Mouse (Mus musculus) thymus, adult 2 months (tissue): Measurements from ENCODE around the gene Apba2. TPM values are rescaled to one million over a fixed set of nuclear protein-coding genes. Genes with fewer than 3 reads are reported as not detected.

Source experiments
- DNase-seq: peaks from one replicate; pipeline ENCODE4 v3.0.0; 2021
- H3K27ac ChIP-seq: fragments of 200-500 bp; 2 replicates; pipeline ENCODE4 v1.5.1; 2012; ENCODE audit warnings: low read length, control low read depth; ENCODE audit not compliant: control insufficient read depth, insufficient read depth
- H3K27me3 ChIP-seq: fragments of 200-500 bp; 2 replicates; pipeline ENCODE4 v1.6.1; 2012; ENCODE audit warnings: mild to moderate bottlenecking, low read length, moderate library complexity, mixed read lengths; ENCODE audit not compliant: control insufficient read depth, insufficient read depth
- H3K36me3 ChIP-seq: fragments of 200-500 bp; 2 replicates; pipeline ENCODE4 v1.6.1; 2012; ENCODE audit warnings: mild to moderate bottlenecking, low read length, moderate library complexity; ENCODE audit not compliant: control insufficient read depth, insufficient read depth
- H3K4me1 ChIP-seq: fragments of 200-500 bp; replicated peaks from 2 replicates; pipeline ENCODE4 v1.6.1; 2012; ENCODE audit warnings: low read length; ENCODE audit not compliant: control insufficient read depth, insufficient read depth
- H3K4me3 ChIP-seq: fragments of 200-500 bp; 2 replicates; pipeline ENCODE4 v1.5.1; 2012; ENCODE audit warnings: mild to moderate bottlenecking, low read length, control low read depth, moderate library complexity; ENCODE audit not compliant: control insufficient read depth, insufficient read depth
- CTCF ChIP-seq: fragments of 200-500 bp; IDR thresholded peaks from 2 replicates; pipeline ENCODE4 v1.5.1; 2012; ENCODE audit warnings: mild to moderate bottlenecking, control low read depth, low read length, moderate library complexity, borderline replicate concordance; ENCODE audit not compliant: control insufficient read depth, poor library complexity, insufficient read depth; ENCODE audit errors: extremely low read depth
- POLR2A ChIP-seq: fragments of 200-500 bp; IDR thresholded peaks from 2 replicates; pipeline ENCODE4 v1.6.1; 2012; ENCODE audit warnings: mild to moderate bottlenecking, low read length, control low read depth, moderate library complexity; ENCODE audit not compliant: control insufficient read depth, poor library complexity, insufficient read depth; ENCODE audit errors: extremely low read depth
- WGBS: fragments of 180-500 bp; shearing (Covaris S2); methylation state at CpG from one replicate; pipeline ENCODE4 v1.1.7; 2018; 5-methylcytosine and 5-hydroxymethylcytosine counted together
- polyA plus RNA-seq: library from polyadenylated mRNA; depleted of rRNA; stranded (reverse); fragments of >200 nt; gene quantifications from 2 replicates; pipeline ENCODE4 v1.2.3, GENCODE M21; 2012

The Apba2 gene
- polyA plus RNA-seq, 1 experiment = 18.1 TPM

DNA sequence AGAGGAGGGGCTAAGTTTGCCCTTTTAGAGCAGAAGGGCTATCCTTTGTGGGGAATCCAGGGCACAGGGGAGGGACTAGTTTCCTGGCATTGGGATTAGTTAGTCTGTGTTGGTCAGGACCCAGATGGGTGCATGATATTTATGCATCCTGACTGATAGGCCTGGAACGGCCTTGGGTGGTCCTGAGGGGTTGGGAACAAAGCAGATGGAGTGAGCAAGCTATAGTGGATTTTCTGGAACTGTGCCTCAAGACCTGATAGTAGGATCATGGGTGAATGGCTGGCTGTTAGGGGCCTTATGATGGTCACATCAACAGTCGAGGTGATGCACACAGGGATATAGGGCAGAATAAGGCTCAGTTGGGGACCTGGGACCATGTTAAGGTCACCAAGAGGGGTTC is 8.4 kb downstream of the Apba2 start:
- no peak for DNase-seq
- Histone ChIP-seq H3K4me3 (no peak overlapping the region), H3K27ac (no peak overlapping the region), H3K4me1 (no peaks in the 10 kb centered on the region), H3K36me3 (no peaks in the 10 kb centered on the region), H3K27me3 (no peaks in the 10 kb centered on the region)
- WGBS = 93% methylated on average over 2 of the region's 2 CpGs
- TF ChIP-seq CTCF (no peak), POLR2A (no peak)

DNA sequence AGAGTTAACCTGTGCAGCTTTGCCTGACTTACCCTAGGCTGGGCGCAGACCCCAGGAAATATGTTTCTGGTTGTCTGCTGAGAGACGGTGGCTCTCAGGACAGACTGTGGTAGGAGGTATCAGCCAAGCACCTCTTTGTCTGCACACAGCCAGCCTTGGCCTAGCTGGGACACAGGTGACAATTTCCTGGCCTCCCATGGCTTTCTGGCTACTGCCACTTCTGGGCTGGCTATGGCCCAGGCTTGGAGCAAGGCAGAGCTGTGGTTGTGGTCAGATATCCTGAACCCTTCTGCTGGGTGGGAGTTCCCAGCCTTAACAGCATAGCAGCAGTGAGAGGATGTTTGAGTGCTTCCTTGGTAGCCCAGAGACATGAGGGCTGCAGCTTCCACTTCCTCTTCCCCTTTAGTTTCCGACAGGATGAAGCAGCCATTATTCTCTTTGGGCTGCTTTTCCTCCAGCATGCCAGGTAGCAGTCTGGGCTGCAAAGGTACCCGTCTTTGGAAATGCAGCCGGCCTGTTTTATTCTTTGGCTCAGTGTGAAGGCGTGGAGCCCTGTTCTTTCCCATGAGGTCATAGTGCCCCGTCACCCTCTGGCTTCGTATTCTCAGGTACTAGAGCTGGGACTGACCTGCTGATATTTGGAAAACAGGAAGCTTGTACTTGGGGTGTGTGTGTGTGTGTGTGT is 9.2 kb downstream of the Apba2 start:
- no peak for TF ChIP-seq CTCF
- no peak for TF ChIP-seq POLR2A
- no peaks in the 10 kb centered on the region for H3K36me3 ChIP-seq
- no peak overlapping the region for H3K27ac ChIP-seq
- H3K4me3 ChIP-seq = no peak overlapping the region
- no peak for DNase-seq
- 56% methylated on average over 8 of the region's 8 CpGs for WGBS
- no peaks in the 10 kb centered on the region for H3K27me3 ChIP-seq
- H3K4me1 ChIP-seq = no peaks in the 10 kb centered on the region

DNA sequence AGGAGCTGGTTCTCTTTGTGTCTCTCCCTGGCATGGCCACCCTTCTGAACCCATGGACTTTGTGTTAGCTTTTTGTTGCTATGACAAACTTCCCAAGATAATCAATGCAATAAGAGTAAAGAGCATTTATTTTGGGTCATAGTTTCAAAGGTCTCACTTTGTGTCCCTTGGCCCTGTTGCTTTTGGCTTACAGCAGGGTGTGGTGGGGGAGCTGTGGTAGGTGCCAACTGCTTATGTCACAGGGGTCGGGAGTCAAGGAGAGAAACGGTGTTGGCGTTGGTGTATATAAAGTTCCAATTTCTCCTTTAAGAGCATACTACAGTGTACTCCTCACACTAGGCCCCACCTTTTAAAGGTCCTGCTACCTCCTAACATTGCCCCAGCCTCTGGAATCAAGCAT is 12.1 kb downstream of the Apba2 start:
- Histone ChIP-seq H3K4me3 (no peak overlapping the region), H3K27me3 (no peaks in the 10 kb centered on the region), H3K4me1 (no peaks in the 10 kb centered on the region), H3K27ac (no peak overlapping the region), H3K36me3 (no peaks in the 10 kb centered on the region)
- TF ChIP-seq POLR2A (no peak), CTCF (no peak)
- 95% methylated on average over 3 of the region's 3 CpGs for WGBS
- DNase-seq = no peak

DNA sequence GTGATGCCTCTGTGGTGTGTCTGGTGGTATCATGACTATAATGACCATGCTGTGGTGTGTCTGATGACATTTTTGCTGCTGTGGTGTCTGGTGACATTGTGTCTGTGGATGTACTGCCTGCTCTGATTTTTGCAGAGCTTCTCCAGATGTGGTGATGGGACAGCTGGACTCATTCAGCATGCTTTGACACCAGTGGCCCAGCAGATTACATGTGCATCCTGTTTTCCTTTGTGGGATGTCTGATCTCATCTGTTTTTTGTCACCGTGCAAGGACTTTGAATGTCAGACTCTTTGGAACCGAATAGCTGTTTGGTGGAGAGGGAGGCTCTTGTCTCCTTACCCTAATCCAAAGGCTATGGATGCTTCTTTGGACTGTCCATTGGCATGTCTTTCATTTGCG is 13.8 kb downstream of the Apba2 start:
- Histone ChIP-seq H3K27me3 (no peaks in the 10 kb centered on the region), H3K27ac (no peak overlapping the region), H3K4me3 (no peak overlapping the region), H3K4me1 (no peaks in the 10 kb centered on the region), H3K36me3 (no peaks in the 10 kb centered on the region)
- no peak for DNase-seq
- no peak for TF ChIP-seq CTCF
- no peak for TF ChIP-seq POLR2A
- 80% methylated on average over 3 of the region's 3 CpGs for WGBS

DNA sequence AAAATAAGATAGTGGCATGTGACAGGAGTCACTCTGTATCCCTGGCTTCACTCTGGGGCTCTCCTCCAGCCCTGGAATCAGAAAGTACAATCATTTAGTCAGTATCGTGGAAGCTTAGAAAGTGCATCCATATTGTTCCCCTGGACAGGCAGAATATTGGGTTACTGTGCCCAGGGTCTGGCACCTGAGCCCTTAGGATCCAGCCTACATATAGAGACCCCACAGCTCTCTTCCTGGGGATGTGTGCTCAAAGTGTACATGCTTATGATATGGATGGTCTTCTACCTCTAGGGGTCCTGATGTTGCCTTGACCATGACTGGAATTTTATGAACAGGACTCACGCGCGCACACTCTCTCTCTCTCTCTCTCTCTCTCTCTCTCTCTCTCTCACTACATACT is 14.4 kb downstream of the Apba2 start:
- WGBS = 96% methylated on average over 4 of the region's 4 CpGs
- Histone ChIP-seq H3K27ac (no peak overlapping the region), H3K36me3 (no peaks in the 10 kb centered on the region), H3K4me1 (no peaks in the 10 kb centered on the region), H3K27me3 (no peaks in the 10 kb centered on the region), H3K4me3 (no peak overlapping the region)
- TF ChIP-seq POLR2A (no peak), CTCF (no peak)
- no peak for DNase-seq

DNA sequence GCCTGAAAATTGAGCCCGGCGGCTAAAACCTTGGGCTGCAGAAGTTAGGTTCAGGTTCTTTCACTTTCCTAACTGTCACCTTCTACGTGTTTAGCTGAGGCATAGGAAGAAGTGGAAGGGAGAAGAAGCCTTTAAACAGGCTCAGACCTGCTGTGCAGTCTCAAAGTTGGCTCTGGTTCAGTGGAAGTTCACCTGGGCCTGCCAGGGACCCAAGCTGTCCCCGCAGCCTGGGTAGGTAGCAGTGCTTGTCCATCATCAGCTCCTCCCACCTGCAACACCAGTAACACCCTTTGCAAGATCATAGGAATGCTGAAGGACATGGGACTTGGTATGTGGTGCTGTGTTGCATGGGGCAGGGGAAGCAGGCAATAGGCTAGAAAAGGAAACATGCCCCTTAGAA is 17.6 kb downstream of the Apba2 start:
- no peak for DNase-seq
- Histone ChIP-seq H3K27me3 (no peaks in the 10 kb centered on the region), H3K27ac (no peak overlapping the region), H3K4me3 (no peak overlapping the region), H3K4me1 (no peaks in the 10 kb centered on the region), H3K36me3 (no peaks in the 10 kb centered on the region)
- TF ChIP-seq CTCF = no peak
- no peak for TF ChIP-seq POLR2A
- 67% methylated on average over 4 of the region's 4 CpGs for WGBS

DNA sequence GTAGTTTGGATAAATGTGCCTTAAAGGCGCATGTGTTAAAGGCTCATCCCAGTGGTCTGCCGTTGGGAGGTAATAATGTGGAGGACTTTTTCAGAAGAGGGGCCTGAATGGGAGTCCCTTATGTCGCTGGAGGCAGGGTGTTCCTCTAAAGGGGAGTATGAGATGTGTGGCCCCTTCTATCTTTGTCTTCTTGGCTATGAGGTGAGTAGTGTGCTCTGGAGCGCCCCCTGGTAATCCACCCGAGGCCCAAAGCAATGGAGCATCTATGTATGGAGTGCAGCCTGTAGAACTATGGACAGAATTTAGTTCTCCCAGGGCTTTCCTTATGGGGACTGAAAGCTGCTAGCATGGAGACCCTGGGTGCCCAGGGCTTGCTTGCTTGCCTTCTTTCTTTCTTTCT is 18.0 kb downstream of the Apba2 start:
- Histone ChIP-seq H3K36me3 (no peaks in the 10 kb centered on the region), H3K27me3 (no peaks in the 10 kb centered on the region), H3K27ac (no peak overlapping the region), H3K4me1 (no peaks in the 10 kb centered on the region), H3K4me3 (no peak overlapping the region)
- TF ChIP-seq CTCF (no peak), POLR2A (no peak)
- WGBS = 68% methylated on average over 5 of the region's 5 CpGs
- DNase-seq = no peak
